Mouse (Mus musculus) urinary bladder, postnatal 0 days (tissue): Measurements from ENCODE around the gene Rag2. TPM values are rescaled to one million over a fixed set of nuclear protein-coding genes. Genes with fewer than 3 reads are reported as not detected.

Experiments
- polyA plus RNA-seq: library from polyadenylated mRNA; unstranded; fragments of >200 nt; fragmentation: Nextera tagmentation; extraction: Ambion mirVana; gene quantifications from 2 replicates; pipeline ENCODE4 v1.2.1, GENCODE M21; 2015

Gene Rag2
- polyA plus RNA-seq = not detected in 2 replicates

GRCm38 (mm10) chr2:101624526-101624925 is at the start of gene Rag2:
Gene Rag2 (plus strand): TSS chr2:101624718.

DNA sequence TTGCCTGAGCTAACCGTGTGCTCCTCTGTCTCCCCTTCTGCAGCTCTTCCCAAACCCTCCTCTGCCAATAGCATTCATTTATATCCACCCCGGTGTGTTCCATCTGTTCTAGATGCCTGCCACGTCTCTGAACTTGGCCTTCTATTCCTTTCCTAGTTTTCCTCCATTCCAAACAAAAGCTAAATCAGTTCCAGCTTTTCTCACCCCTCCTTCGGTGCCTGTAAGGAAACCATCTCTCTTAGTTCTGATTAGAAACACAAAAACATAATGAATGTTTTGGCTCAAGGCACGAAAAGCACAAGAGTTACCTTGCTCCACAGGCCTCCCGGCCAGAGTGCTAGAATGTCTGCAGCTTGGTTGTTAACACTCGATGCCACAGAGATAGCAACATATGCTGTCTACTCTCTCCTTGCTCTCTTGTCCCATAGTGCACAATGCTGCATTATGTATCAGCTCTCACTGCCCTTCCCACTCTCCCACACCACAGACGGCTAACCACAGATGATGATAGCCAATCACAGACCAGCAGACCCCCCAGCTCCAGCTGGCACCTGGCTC is 24.7 kb downstream of the Rag2 start, which contains the start of the genes Rag1 and B230118H07Rik:
Gene Rag1, minus strand, starts transcription at position 388 of the 558 bp plus-strand sequence.
Gene B230118H07Rik, minus strand, starts transcription at position 419 of the 558 bp plus-strand sequence.

DNA sequence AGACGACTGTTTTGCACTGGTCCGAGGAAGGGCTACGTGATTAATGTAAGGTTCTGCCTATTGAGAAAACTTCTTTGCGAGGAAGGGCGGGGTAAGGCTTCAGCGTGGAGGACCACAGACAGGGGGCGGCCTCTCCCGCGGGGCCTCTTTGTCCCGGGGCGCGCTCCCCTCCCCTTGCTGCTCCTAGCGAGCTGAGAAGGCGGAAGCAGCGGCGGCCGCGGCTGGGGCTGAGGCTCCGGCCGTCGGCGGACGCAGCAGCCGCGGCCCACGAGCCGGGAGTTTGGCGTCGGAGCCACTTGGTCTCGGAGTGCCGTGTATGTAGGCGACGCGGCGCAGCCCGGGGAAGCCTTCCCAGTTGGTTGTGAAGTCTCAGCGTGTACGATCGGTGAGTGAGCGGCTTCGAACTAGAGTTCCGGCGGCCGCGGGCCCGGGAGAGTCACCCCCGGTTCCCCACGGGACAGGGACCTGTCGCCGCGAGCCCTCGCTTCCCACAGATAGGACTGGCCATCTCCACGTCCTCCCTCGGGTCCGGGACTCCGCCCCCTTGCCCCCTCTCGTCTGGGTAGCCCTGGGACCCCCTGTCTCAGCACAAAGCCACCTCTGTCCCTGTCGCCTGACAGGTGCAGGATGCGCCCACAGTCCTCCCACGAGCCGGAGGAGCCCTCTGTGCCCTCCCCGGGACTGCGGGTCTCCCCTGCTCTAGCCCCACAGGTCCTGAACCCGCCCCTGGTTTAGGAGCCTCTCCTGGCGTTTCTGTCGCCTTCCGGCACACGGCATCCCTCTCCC is 53.9 kb downstream of the Rag2 start, which contains the start of gene Traf6:
Gene Traf6, plus strand, starts transcription at position 194 of the 786 bp plus-strand sequence.

Other genes with a start within 250 kb of the Rag2 start
- gene Rag1, start 24.8 kb downstream of the Rag2 start, polyA plus RNA-seq = not detected in 2 replicates
- 69.5 and 76.4 TPM in 2 replicates for gene B230118H07Rik, start 24.8 kb downstream of the Rag2 start, polyA plus RNA-seq
- gene Traf6, start 53.7 kb downstream of the Rag2 start, polyA plus RNA-seq = 4.0 and 4.8 TPM in 2 replicates